Mouse (Mus musculus) CH12.LX (cell line): ENCODE results near the gene Rnf7.

ENCODE experiments used
- EP300 ChIP-seq: IDR thresholded peaks from 2 replicates; pipeline ENCODE4 v1.6.1; 2011; ENCODE audit warnings: low read length, improper control_type of control experiment
- MEF2A ChIP-seq: IDR thresholded peaks from 2 replicates; pipeline ENCODE4 v1.6.1; 2014; ENCODE audit warnings: low read depth, mild to moderate bottlenecking, inconsistent platforms, low read length, improper control_type of control experiment, borderline replicate concordance
- NELFE ChIP-seq: IDR thresholded peaks from 2 replicates; pipeline ENCODE4 v1.6.1; 2011; ENCODE audit warnings: low read depth, low read length, improper control_type of control experiment
- POLR2A ChIP-seq: IDR thresholded peaks from 2 replicates; pipeline ENCODE4 v1.6.1; 2011; ENCODE audit warnings: low read depth, mild to moderate bottlenecking, improper control_type of control experiment, low read length
- TBP ChIP-seq: conservative IDR thresholded peaks from 2 replicates; pipeline ENCODE4 v1.6.1; 2011; ENCODE audit warnings: low read depth, low read length, improper control_type of control experiment

DNA sequence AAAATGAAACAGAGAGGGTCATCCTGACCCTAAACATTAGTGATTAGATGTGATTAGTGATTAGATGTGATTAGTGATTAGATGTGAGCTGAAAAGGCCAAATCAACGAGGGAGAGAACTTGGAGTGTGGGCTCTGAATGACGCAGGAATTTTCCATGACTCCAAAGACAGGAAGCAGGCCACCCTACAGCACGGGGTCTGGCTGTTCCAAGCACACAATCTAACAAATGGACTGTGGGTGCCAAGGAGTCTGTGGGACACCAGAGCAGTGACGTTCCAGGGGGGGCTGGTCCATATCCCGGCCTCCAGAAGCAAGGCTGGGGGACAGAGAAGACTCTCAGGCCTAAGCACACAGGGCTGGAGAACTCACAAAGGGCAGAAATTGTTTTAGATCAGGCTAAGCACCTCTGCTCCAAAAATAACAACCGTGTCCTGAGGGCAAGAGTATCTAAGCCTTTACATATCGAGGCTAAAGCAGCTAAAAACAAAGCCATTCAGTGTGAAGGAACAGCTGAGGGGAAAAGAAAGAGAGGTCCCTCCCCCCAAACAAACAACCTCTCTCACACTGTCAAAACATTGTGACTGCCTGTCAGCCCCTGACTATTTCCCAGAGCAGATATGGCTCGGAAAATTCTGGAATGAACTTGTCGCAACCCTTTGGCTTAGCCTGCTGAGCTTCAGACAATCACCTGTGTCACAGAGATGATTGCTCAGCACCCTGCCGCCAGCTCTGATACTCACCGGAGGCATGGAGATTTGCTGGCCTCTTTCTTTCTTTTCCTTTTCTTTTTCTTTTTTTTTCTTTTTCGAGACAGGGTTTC is 27.4 kb downstream of the Rnf7 start:
- TF ChIP-seq POLR2A (no peak), MEF2A (no peak), TBP (no peak), EP300 (no peak), NELFE (no peak)
